Mouse (Mus musculus) kidney, adult 2 months (tissue): ENCODE measurements around the gene Cacnb4.

Experiments
- CTCF ChIP-seq: fragments of 200-500 bp; conservative IDR thresholded peaks from 2 replicates; pipeline ENCODE4 v1.5.1; 2011; ENCODE audit warnings: low read depth, mild to moderate bottlenecking, control low read depth, low read length, moderate library complexity, mixed read lengths; ENCODE audit not compliant: insufficient read depth, insufficient read length
- POLR2A ChIP-seq: fragments of 200-500 bp; IDR thresholded peaks from one replicate; pipeline ENCODE4 v1.6.1; 2011; ENCODE audit warnings: low read depth, low read length, control low read depth

DNA sequence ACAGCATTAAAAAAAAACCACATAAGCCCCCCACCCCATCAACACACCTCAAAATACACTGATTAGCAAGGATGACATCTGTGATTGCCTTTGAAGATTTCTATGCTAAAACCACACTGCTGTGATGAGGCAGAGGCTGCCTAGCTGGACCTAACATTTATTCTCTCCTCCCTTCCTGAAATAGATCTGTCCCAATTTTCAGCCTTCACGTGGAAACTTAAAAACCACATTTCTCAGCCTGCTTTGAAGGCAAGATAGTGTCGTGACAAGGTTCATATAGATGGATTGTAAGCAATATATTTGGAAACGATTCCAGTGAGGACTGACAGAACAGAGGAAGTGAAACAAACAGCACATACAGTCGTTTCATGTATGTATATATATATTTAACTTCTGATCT is 22.1 kb downstream of the Cacnb4 start:
- TF ChIP-seq CTCF (no peak), POLR2A (no peak)
